Mouse (Mus musculus) NIH3T3 (cell line): ENCODE data around the gene Smarca4.
"Not testable (repeated sequence)": the region's sequence is repeated elsewhere in the genome, so short reads cannot be mapped to it uniquely, and the experiment has no call there.

Experiments
- DNase-seq: peaks from one replicate; pipeline ENCODE4 v3.0.0-alpha.2; 2012; ENCODE audit warnings: low read depth

The Smarca4 gene

DNA sequence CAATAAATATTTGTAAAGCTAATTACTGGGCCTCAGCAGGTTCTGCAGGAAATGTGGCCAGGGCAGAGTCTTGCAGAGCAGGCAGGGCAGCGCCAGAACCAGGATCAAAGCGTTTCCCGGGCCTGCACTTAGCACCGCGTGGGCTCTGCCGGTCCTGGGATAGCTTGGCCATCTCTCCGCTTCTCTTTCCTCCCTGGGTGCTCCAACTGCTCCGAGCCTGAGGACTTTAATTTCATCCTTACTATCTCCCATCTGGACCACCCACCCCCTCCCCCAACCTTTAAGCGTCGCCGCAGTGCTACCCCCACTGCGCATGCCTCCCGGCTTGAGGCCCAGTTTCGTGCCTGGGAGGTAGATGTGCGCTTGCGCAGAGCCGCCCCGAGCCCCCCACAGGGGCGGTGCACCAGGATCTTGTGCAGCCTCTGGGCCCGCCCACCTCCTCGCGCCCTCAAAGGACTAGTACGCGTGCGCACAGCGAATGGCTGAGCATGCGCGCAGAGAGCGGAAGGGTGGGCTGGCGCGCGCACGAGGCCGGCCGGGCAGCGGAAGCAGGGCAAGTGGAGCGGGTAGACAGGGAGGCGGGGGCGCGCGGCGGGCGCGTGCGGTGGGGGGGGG, at the start of gene Smarca4:
Gene Smarca4, plus strand, starts transcription at position 553 of the 615 bp plus-strand sequence.
- peak; percentile 99 for DNase-seq

DNA sequence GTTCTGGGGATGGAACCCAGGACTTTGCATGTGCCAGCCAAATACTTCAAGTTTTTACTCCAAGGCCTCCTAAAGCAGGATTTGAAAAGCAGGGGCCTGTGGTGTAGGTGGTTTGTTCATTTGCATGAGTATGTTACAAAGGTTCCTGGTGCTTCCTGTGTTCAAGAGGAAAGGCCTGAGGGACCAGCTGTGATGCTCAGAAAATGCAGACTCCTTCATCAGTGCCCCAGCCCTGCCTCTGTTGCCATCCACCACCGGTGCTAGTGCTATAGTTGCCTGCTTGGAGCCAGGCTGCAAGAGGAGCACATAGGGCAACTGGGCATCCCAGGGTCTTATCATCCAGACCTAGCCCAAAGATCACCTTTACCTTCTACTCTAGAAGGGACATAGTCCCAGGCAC, 49.4 kb upstream of the Smarca4 start:
- DNase-seq = no peak

DNA sequence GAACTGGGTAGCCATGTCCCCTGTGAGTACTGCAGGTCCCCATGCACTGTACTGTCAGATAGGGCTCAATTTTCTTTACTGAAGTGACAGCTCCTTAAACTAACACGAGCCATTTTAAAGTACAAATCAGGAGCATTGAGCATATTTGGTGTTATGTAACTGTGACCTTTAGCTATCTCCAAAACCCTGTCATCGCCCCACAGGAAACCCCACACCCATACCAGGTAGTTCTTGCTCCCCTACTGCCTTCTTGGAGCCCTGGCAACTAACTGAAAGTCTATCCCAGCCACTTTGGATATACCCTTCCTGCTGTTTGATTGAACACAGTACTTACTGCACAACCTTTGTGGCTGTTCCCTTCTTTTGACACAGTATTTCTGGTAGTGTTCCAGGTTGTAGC, 48.9 kb upstream of the Smarca4 start:
- no peak for DNase-seq

DNA sequence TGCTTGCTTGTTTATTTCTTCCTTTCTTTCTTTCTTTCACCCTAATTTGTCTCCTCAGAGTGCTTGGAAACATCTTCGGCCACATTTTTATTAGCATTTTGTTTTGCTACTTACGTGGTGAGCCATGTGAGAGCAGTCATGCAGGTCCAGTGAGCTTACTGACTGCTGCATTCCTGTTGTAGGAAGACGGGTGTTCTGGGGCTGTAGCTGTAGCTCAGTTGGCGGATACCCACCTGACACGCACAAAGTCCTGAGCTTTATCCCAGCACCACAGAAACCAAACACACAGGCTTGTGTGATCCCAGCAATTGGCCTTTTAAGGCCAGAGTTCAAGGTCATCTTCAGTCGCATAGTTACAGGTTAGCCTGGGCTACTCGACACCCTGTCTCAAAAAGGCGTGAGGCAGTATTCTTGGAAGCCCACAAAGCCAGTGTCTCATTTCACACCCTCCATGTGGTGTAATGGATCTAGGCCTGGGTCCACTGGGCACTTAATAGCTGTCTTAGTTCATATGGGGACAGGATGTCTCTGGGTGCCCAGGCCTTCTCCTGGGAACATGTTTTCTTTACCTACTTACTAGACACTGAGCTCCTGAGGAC, 47.2 kb upstream of the Smarca4 start:
- no peak for DNase-seq

DNA sequence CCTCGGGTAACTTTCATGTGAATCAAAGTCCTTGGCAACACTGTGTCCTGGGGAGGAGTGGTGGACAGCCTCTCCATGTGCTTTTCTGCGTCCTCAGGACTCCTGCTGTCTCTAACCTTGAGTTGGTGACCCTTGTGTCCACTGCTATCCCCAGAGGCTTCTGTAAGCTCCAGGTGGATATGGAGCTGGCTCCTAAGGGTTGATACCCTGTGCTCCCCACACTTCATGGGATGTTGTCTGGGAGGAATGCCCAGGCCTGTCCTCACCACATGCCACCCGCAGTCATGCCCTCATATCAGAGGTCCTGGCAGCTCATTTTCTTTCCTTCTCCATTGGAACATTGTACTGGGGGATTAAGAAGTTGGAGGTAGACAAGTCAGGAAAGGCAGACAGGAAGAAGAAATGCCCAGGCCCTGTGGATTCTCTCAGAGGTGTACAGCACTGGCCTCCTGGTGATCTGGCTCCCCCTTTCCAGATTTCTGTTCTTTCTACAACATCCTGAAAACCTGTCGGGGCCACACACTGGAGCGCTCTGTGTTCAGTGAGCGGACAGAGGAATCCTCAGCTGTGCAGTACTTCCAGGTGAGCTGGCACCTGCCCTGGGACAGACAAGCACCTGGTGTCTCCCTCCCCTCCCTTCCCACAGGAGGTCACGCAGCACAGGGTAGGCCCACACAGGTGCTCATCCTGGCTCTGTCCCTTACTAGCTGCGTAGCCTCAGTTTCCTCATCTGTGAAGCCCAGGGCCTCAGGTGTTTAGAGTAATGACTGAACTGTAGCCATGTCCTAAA, 41.8 kb upstream of the Smarca4 start:
- DNase-seq = no peak

DNA sequence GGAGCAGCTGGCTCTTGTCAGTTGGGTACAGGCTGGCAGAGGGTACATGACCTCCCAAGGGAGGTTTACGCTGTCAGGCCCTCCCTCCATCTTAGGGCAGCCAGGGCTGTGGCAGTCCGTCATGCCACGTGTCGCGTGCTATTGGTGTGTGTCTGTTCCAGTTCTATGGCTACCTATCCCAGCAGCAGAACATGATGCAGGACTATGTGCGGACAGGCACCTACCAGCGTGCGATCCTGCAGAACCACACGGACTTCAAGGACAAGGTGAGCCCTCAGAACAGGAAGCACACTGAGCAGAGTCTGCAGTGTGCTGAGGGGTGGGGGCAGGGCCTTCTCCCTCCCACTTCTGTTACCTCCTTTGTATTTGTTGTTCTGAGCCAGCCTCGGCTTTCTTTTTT, 40.7 kb upstream of the Smarca4 start:
- no peak for DNase-seq

DNA sequence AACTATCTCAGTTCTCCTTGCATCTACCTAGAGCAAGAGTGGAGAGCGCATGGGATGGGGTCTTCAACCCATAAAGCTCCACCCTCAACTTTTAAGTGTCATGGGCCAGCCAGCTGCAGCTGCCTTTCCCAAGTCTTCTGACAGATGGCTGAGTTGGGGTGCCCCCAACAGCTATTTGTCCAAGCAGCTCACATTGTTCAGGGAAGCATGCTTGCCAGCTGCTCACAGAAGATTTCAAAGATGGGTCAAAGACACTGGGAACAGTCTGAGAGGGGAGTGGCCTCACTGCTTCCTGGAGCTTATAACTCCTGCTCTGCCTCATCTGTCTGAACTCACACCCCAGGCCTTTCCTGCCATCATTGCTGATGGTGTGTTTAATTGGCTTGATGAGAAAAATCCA, 39.7 kb upstream of the Smarca4 start:
- DNase-seq = no peak

DNA sequence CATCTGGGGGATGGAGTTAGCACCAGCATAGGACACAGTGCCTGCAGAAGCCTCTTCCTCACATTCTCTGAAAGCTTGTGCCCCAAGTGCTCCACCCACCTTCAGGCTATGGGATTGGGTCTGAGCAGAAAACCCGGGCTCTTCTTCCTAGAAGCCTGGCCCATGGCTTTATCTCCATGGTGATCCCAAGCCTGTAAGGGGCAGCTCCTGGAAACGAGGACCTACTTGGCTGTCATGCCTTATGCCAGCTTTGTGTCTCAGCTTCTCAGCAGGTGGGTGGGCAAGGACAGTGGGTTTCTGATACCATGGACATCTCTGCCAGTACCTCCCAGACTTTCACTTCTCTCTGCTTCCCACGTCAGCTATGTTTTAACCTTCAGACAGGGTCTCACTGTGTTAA, 37.7 kb upstream of the Smarca4 start:
- DNase-seq = no peak

DNA sequence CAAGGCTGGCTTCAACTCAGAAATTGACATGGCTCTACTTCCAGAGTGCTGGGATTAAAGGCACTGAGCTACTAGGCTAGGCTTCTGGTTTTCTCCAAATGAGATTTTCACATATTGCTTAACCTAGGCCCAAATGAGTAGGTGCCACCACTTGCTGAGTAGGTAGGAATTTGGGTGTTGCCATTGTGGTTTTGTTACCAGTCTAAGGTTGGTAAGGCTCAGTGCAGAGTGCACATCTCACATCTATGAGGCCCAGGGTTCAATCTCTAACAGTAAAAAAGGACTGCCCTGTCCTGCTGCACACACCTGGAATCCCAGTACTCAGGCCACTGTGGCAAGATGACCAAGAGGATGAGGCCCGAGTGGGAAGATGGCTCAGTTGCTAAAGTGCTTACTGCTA, 30.6 kb upstream of the Smarca4 start:
- DNase-seq = no peak

DNA sequence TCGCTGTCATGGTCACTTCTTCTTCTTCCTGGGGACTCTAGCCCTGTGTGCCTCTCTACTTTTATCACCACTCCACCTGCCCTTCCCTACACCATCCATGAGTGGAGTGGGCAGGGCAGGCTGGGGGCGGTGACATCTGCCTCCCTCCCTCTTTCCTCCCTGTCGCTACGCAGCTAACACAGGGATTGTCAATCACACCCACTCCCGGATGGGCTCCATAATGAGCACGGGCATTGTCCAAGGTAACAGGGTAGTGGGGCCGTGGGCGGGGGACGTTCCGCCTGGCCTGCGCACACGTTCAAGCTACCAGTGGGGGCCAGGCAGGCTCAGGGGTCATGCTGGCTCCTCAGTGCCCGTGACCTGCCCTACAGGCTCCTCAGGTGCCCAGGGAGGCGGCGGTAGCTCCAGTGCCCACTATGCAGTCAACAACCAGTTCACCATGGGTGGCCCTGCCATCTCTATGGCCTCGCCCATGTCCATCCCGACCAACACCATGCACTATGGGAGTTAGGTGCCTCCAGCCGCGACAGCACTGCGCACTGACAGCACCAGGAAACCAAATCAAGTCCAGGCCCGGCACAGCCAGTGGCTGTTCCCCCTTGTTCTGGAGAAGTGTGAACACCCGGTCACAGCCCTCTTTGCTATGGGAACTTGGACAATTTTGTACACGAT, 28.2 kb upstream of the Smarca4 start:
- no peak for DNase-seq

DNA sequence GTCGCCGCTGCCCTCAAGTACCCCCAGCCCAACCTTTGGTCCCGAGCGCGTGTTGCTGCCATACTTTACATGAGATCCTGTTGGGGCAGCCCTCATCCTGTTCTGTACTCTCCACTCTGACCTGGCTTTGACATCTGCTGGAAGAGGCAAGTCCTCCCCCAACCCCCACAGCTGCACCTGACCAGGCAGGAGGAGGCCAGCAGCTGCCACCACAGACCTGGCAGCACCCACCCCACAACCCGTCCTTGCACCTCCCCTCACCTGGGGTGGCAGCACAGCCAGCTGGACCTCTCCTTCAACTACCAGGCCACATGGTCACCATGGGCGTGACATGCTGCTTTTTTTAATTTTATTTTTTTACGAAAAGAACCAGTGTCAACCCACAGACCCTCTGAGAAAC, 27.6 kb upstream of the Smarca4 start:
- no peak for DNase-seq

DNA sequence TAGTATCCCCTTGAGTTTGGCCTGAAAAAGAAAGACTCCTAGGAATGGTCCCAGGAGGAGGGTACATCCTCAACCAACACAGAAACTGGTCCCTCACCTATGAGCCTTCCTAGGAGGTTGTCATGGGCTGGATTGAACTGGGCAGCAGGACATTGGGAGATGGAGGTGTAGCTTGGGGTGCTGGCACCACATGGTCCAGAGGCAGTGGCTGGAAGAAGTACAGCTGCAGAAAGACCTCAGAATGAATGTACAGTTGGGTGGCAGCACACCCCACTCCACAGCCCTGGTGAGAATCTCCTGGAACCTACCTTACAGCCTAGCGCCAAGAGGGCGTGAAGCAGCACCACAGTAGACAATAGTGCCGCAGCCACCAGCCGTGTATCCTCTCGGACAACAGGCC, 26.4 kb upstream of the Smarca4 start:
- no peak for DNase-seq

DNA sequence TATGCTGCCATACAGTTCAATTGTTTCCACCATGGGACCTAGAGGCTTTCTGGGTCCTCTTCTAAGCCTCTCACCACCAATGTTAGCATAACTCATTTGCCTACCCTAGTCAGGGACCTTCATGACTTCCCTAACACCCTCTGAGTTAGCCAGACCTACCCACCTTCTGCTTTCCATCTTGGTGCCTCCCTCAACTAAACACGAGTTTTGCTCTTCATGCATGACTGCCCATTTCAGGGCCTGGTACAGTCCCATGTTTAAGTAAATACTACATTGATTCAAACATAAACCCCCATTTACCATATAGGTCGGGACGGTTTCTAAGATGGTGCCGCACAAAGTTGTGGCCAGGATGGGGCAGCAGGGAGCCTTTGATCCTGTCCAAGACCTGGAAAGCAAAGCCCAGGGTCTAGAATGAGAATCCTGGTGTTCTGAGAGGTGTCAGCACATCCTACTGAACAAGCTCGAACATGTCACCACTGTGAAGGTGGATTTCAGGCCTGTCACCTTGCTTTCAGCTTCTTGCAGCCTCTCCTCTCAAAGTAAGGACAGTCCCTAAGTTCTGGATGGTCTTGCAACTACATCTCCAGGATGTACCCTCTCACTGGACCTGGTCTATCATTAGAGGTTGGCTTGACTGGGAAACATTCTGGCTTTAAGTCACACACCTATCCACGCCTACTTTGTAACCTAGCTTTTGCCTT, 24.7 kb upstream of the Smarca4 start:
- no peak for DNase-seq

DNA sequence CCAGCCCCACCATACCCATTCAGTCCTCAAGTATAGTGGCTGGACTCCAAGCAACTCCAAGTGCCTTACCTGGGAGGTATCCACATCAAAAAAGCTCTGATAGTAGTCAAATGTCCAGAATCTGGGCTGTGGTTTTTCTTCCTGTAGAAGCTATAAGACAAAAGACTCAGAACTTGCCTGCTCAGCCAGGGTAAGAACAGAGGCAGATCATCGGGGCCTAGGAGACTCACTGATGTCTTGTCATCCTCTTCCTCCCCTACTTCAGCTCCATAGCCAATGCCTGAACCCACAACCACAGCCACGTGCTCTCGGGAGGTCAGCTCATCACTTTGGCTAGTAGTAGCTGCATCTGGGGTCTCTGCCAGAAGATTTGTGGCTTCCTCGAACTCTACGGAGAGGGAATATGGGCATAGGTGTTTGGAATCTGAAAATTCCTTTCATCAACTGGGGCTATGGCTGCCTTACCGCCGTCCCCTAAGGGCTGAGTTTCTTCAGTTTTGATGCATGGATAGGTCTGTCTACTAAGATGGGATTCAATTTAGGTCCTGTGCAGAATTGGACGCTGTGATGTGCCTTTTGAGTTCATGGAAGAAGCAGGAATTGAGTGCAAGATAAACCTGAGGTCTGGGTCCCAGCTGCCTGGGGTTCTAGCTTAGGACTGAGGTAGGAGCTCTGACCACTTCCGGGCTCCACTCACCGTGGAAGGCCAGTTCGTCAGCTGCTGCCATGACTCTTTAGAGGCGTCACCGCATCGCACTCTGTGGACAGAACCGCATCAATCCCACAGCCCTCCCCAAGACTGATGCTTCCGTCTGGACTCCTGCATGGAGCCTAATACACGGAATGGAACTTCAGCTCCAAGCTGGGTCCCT, 23.9 kb upstream of the Smarca4 start:
- DNase-seq = no peak

DNA sequence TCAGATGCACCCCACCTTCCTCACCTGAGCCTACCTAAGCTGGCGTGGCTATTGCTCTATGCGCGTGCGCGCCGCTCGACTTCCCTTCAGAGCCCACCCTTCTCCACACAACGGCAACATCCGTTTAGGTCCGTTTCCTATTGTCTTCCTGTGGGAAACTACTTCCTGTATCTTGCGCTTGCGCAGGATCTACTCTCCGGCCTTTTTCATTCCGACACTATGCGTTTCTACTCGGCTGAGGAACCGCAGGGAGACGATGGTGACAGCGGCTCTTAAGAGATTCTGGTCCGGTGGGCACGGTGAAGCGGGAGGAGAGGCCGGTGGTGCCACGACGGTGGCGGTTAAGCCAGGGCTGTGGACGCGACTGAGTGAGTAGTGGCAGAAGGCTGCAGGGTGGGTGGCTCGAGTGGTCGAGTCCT, 23.3 kb upstream of the Smarca4 start, which contains the start of the genes Timm29 and Yipf2:
Gene Timm29, plus strand, starts transcription at position 20 of the 419 bp plus-strand sequence.
Gene Yipf2, minus strand, starts transcription at position 126 of the 419 bp plus-strand sequence.
- peak; percentile 95 for DNase-seq

DNA sequence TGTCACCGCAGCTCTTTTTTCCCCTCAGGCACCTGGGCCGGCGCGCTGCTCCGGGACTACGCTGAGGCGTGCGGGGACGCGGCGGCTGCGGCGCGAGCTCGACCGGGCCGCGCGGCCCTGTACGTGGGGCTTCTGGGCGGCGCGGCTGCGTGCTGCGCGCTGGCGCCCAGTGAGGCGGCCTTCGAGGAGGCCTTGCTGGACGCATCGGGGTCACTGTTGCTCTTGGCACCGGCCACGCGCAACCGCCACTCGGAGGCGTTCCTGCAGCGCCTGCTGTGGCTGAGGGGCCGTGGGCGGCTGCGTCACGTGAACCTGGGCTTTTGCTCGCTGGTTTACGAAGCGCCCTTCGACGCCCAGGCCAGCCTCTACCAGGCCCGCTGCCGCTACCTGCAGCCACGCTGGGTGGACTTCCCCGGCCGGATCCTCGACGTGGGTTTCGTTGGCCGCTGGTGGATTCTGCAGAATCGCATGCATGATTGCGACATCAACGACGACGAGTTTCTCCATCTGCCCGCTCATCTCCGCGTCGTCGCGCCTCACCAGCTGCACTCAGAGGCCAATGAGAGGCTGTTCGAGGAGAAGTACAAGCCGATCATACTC, 22.7 kb upstream of the Smarca4 start:
- peak; percentile 55 for DNase-seq

DNA sequence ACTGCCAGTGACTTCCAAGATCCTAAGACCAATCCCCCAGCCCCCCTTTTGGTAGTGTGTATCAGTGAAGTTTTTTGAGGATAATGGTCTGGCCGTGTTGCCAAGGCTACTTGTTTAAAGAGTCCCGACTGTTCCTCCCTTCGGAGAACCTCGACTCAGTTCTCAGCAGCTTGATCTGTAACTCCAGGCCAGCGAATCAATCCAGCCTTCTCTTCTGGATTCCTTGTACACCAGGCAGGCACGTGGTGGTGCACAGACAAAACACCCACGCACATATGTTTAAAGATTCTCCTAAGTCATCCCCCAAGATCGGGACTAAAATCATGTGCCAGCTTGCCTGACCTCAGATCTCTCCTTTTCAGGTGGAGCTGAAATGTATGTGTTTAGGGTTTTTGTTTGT, 21.6 kb upstream of the Smarca4 start:
- DNase-seq = not testable (repeated sequence)

DNA sequence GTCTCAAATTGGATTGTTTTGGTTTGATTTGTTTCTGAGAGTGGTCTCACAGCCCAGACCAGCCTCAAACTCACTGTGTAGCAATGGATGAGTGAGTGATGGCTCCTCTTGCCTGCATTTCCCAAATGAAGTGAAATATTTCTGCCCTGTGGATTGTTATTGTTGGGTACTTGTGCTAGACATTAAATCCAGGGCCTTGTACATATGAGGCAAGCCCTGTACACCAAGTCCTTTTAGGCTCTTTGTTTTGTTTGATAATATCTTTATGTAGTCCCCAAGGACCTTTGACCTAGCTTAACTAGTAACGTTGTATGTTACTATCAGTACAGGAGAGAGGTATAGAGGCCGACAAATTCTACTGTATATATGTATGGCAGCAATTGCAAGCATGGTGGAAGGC, 21.1 kb upstream of the Smarca4 start:
- no peak for DNase-seq

DNA sequence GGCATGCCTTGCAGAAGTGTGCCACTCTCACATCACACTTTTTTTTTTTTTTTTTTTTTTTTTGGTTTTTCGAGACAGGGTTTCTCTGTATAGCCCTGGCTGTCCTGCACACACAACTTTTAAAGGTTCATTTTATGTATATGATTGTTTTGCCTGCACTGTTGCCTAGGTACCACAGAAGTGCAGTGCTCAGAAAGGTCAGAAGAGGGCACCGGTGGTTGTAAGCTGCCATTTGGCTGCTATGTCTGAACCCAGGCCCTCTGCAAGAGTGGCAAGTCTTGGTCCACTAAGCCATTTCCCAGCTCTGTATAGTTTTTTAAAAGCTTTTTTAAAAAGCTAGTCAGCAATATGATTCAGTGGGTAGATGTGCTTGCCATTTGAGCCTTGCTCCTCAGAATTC, 17.8 kb upstream of the Smarca4 start:
- peak; percentile 52 for DNase-seq

DNA sequence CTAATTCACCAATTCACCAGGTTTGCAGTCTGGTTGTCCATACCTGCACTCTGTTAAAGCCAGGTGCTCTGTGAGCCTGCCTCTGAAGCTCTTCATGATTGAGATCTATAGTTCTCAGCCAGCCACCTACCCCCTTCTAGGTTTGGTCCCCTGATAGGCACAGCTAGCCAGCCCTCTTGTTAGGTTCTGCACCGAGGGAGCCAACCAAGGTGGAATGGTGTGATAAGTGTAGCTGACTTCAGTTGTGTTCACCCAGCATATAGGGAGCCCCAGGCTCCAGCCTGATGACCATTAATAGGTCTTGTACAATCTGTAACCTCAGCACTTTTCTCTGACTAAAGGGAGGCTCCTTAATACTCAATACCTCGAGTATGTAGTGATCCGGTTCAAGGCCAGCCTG, 15.8 kb upstream of the Smarca4 start:
- no peak for DNase-seq

DNA sequence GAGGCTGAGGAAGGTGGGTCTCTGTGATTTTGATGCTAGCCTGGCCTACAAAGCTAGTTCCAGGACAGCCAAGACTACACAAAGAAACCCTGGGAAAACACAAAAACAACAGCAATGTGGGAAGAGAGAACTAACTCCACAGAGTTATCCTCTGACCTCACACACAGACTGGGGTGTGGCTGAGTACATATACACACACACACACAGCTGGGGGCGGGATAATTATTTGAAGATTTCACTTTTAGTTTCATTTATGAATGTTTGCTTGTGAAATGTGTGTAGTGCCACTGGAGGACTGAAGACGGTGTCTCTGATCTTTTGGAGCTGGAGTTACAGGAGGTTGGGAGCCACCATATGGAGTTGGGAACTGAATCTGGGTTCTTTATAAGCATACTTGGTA, 14.9 kb upstream of the Smarca4 start:
- DNase-seq = no peak
